ENCODE assay signal across 9 mouse cellular contexts in the genomic region with DNA sequence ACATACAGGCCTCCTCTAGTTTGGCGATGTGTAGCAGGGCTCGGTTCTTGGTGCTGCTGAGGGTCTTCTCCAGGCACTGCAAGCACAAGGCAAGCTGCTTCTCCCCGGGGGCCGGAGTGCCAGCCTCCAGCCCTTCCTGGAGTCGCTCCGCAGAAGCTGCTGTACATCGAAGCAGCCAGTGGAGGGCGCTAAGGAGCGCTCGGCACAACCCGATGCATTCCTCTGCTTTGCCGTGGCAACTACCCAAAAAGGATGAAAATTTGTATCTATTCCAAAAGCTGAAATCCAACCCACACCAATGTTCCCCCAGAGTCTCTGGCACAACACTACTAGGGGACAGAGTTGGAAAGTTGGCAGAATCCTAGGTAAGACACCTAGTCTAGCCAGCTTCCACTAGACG. TPM values are rescaled to one million over a fixed set of nuclear protein-coding genes. Genes with fewer than 3 reads are reported as not detected.
DNase-seq lines count a peak whose midpoint lies in the region; ATAC-seq and TF ChIP-seq lines count a peak whose summit lies in the region.
"Had no signal": no experiment of that assay in that cellular context is flagged by ENCODE, and none has a peak within 500 bp of the region (broad histone marks: within the 10 kb centered on the region; RNA-seq: fewer than 3 reads in every experiment).

No protein-coding gene starts in this region.

- peaks cover 65 to 92% of the 10 kb centered on the region in 2 experiments for H3K36me3 ChIP-seq in CH12.LX (replicated peaks in 1 of 2; ENCODE audit: control insufficient read depth in 1 of 2, insufficient read depth in 1 of 2, low read length in 1 of 2)

- H3K4me3 ChIP-seq in CH12.LX (replicated peaks in 1 of 3; ENCODE audit: low read depth in 2 of 3, low read length in 2 of 3, poor library complexity in 1 of 3) = no peak overlapping the region
- H3K4me3 ChIP-seq in cortical plate, adult 2 months (ENCODE audit: insufficient read depth, low read length) = no peak overlapping the region
- H3K4me3 ChIP-seq: limb, embryonic 12.5 days had no signal

- dilution Hi-C loops in CH12.LX (cut with MboI; ENCODE audit: extremely low pct_ligation_motif_present, extremely low pct_unique_long_range_greater_than_20kb, low sequenced_read_pairs) = no loop called here

- no peak overlapping the region for H3K4me2 ChIP-seq in CH12.LX (ENCODE audit: insufficient read depth, low read depth, poor library complexity, severe bottlenecking)
- H3K4me2 ChIP-seq: limb, embryonic 12.5 days had no signal

- peak; percentile 36 for TF ChIP-seq RAD21 in CH12.LX (IDR thresholded peaks at IDR 0.05; ENCODE audit: low read depth, low read length)

- no peak for TF ChIP-seq POLR2A in CH12.LX (IDR thresholded peaks at IDR 0.05; ENCODE audit: low read depth, low read length)
- no peak for TF ChIP-seq POLR2A in cortical plate, adult 2 months (IDR thresholded peaks at IDR 0.05; ENCODE audit: extremely low read depth, insufficient read depth, low read length)

- H3K4me1 ChIP-seq in CH12.LX (ENCODE audit: control insufficient read depth in 1 of 2, insufficient read depth in 2 of 2) = peaks cover 0 to 4% of the 10 kb centered on the region in 2 experiments; a peak in 1 of 4 replicates
- H3K4me1 ChIP-seq in cortical plate, adult 2 months (ENCODE audit: control insufficient read depth, insufficient read depth, low read length) = peaks cover 16% of the 10 kb centered on the region

- TF ChIP-seq EP300 in CH12.LX (IDR thresholded peaks at IDR 0.05; ENCODE audit: low read length) = no peak

- TF ChIP-seq CTCF in CH12.LX (conservative IDR thresholded peaks at IDR 0.05 in 1 of 2, IDR thresholded peaks at IDR 0.05 in 1 of 2; ENCODE audit: low read depth in 2 of 2, low read length in 2 of 2) = peak; percentile 46 to 76; a peak in 3 of 4 replicates
- TF ChIP-seq CTCF in cortical plate, adult 2 months (IDR thresholded peaks at IDR 0.05; ENCODE audit: extremely low read depth, insufficient read depth, low read length) = peak; percentile 81

- no peak for ATAC-seq in inflammation-experienced regulatory T-cells, adult 6 months

- no peak overlapping the region for H3K9ac ChIP-seq in CH12.LX (ENCODE audit: insufficient read depth, low read depth)
- H3K9ac ChIP-seq: limb, embryonic 12.5 days had no signal

- no peak overlapping the region for H3K27ac ChIP-seq in CH12.LX (ENCODE audit: insufficient read depth, low read depth)
- no peak overlapping the region for H3K27ac ChIP-seq in cortical plate, adult 2 months (ENCODE audit: insufficient read depth, low read length)
- H3K27ac ChIP-seq: limb, embryonic 12.5 days had no signal

- DNase-seq in CH12.LX (ENCODE audit: extremely low read depth) = peak; percentile 44
- DNase-seq in T-cell, adult 2 months (ENCODE audit: low spot score) = peak; percentile 47
- peak; percentile 67 to 76 for DNase-seq in gastrocnemius, adult 8-10 months (ENCODE audit: low spot score in 2 of 2)
- peak; percentile 83 to 89 for DNase-seq in kidney, postnatal 4 days
- DNase-seq in lung, adult 18-20 months = peak; percentile 66 to 79
- DNase-seq in right cerebral cortex, adult 2 months (ENCODE audit: low spot score in 2 of 2) = peak; percentile 85 to 87

- H3K9me3 ChIP-seq in CH12.LX (replicated peaks; ENCODE audit: low read length) = no peaks in the 10 kb centered on the region
- H3K9me3 ChIP-seq: limb, embryonic 12.5 days had no signal

- in situ Hi-C loops in CH12.LX (cut with MboI; ENCODE audit: low pct_ligation_motif_present, low pct_unique_long_range_greater_than_20kb, low sequenced_read_pairs) = no loop called here

- no peaks in the 10 kb centered on the region for H3K79me2 ChIP-seq in CH12.LX (replicated peaks; ENCODE audit: control insufficient read depth, extremely low read depth, insufficient read depth, poor library complexity, severe bottlenecking)

- no peaks in the 10 kb centered on the region for H3K27me3 ChIP-seq in CH12.LX (replicated peaks)
- H3K27me3 ChIP-seq: limb, embryonic 12.5 days had no signal

TF ChIP-seq in CH12.LX, 34 proteins besides CTCF, POLR2A, EP300 and RAD21:
- TF ChIP-seq BHLHE40 (IDR thresholded peaks at IDR 0.05; ENCODE audit: low read depth, low read length) (no peak), IRF4 (IDR thresholded peaks at IDR 0.05; ENCODE audit: low read depth, low read length) (no peak), USF2 (conservative IDR thresholded peaks at IDR 0.05; ENCODE audit: low read depth, low read length) (no peak), SMC3 (IDR thresholded peaks at IDR 0.05; ENCODE audit: low read depth, low read length) (peak; percentile 60)

RNA-seq across cellular contexts. Expression of a gene that starts 11.3 kb away (rescaled TPM):
- total RNA-seq in CH12.LX (2012; rRNA removed) (47.7 and 48.6 TPM in 2 replicates), CH12.LX (2014; rRNA removed) (26.5 and 30.9 TPM in 2 replicates)
- 64.2 and 78.8 TPM in 2 replicates for polyA plus RNA-seq in CH12.LX (2012; ENCODE audit: insufficient read length, low read depth)
- polyA plus RNA-seq in cortical plate, adult 2 months (2012; rRNA removed) = 127 and 144 TPM in 2 replicates
- 10 to 100 TPM; 42.2 to 48.4 (median 47.9) TPM for total RNA-seq in gastrocnemius, adult 8-10 months (2022)
- 10 to 100 TPM; 23.8 to 32.5 (median 28.3) TPM for polyA plus RNA-seq in inflammation-experienced regulatory T-cells, adult 6 months (2017; shearing (Covaris generic))

RNA-seq across cellular contexts. Expression of a gene that starts 16.8 kb away (rescaled TPM):
- total RNA-seq in CH12.LX (2012; rRNA removed) (not detected in 2 replicates), CH12.LX (2014; rRNA removed) (not detected in 2 replicates)
- polyA plus RNA-seq in CH12.LX (2012; ENCODE audit: insufficient read length, low read depth) = 0.21 and 0.29 TPM in 2 replicates
- polyA plus RNA-seq in cortical plate, adult 2 months (2012; rRNA removed) = 0.08 TPM in 1 of 2 replicates, not detected in the other
- not detected for total RNA-seq in gastrocnemius, adult 8-10 months (2022)
- not detected for polyA plus RNA-seq in inflammation-experienced regulatory T-cells, adult 6 months (2017; shearing (Covaris generic))
- polyA plus RNA-seq: limb, embryonic 12.5 days had no signal

RNA-seq across cellular contexts. Expression of a gene that starts 22.5 kb away (rescaled TPM):
- total RNA-seq in CH12.LX (2012; rRNA removed) = 2.5 and 3.9 TPM in 2 replicates
- 0.81 and 1.1 TPM in 2 replicates for total RNA-seq in CH12.LX (2014; rRNA removed)
- polyA plus RNA-seq in CH12.LX (2012; ENCODE audit: insufficient read length, low read depth) = 3.8 and 4.3 TPM in 2 replicates
- 721 and 771 TPM in 2 replicates for polyA plus RNA-seq in cortical plate, adult 2 months (2012; rRNA removed)
- total RNA-seq in gastrocnemius, adult 8-10 months (2022) = 10 to 100 TPM; 67.5 to 81.5 (median 76.2) TPM
- 1 to 10 TPM; 1.3 to 6.3 (median 5.2) TPM for polyA plus RNA-seq in inflammation-experienced regulatory T-cells, adult 6 months (2017; shearing (Covaris generic))

RNA-seq across cellular contexts. Expression of a gene that starts 35.5 kb away (rescaled TPM):
- total RNA-seq in CH12.LX (2012; rRNA removed) = 291 and 337 TPM in 2 replicates
- total RNA-seq in CH12.LX (2014; rRNA removed) = 163 and 166 TPM in 2 replicates
- polyA plus RNA-seq in CH12.LX (2012; ENCODE audit: insufficient read length, low read depth) = 345 and 354 TPM in 2 replicates
- polyA plus RNA-seq in cortical plate, adult 2 months (2012; rRNA removed) = 188 and 190 TPM in 2 replicates
- total RNA-seq in gastrocnemius, adult 8-10 months (2022) = 100 to 1,000 TPM; 104 to 107 (median 104) TPM
- polyA plus RNA-seq in inflammation-experienced regulatory T-cells, adult 6 months (2017; shearing (Covaris generic)) = 10 to 100 TPM; 12.9 to 20.6 (median 15.5) TPM

RNA-seq across cellular contexts. Expression of a gene that starts 53.8 kb away (rescaled TPM):
- total RNA-seq in CH12.LX (2012; rRNA removed) (not detected in 2 replicates), CH12.LX (2014; rRNA removed) (not detected in 2 replicates)
- polyA plus RNA-seq in CH12.LX (2012; ENCODE audit: insufficient read length, low read depth) = 0.08 and 0.10 TPM in 2 replicates
- polyA plus RNA-seq in cortical plate, adult 2 months (2012; rRNA removed) = 0.04 and 0.06 TPM in 2 replicates
- total RNA-seq in gastrocnemius, adult 8-10 months (2022) = 1 to 10 TPM in 1 of 4 experiments, under 1 TPM in 3; 0.24 to 1.4 (median 0.85) TPM
- not detected for polyA plus RNA-seq in inflammation-experienced regulatory T-cells, adult 6 months (2017; shearing (Covaris generic))
- polyA plus RNA-seq: limb, embryonic 12.5 days had no signal

Comparison
In these comparisons a context has a peak if more than half of its experiments do, and no peak if none do; other contexts are left out.
1. RNA of a gene that starts 22.5 kb away (polyA plus RNA-seq): 721 to 771 TPM in cortical plate, adult 2 months; 1.3 to 6.3 TPM in inflammation-experienced regulatory T-cells, adult 6 months and 3.8 to 4.3 TPM in CH12.LX; every median in the first group is over 10 times any median in the second.
2. Peak in every context shown above with its lines, with median percentiles within 50 percentile points of each other: DNase-seq.